Mouse (Mus musculus): ENCODE data around the gene 1810062G17Rik.

DNA sequence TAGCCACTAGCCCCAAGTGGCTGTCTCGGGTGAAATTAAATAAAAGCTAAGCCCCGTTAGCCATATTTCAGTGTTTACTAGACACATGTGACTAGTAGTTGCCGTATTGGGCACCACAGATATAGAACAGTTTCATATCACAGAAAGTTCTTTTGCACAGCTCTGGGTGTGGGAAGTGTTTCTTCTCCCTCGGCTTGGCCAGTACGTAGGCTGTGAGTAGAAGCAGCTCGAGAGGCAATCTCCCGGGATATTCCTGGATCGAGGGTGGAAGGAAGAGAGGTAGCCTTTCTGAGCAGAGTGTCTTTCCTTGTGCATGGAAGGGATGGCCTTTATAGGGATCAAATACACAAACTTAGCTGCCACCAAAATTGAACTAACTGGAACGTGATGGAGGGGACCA is 40.5 kb downstream of the 1810062G17Rik start:
- TF ChIP-seq CTCF (IDR thresholded peaks at IDR 0.05 in 2 of 3, conservative IDR thresholded peaks at IDR 0.05 in 1 of 3; ENCODE audit: control insufficient read depth in 1 of 3, insufficient read depth in 1 of 3, low read depth in 2 of 3, low read length in 3 of 3, poor library complexity in 1 of 3, severe bottlenecking in 1 of 3) (no peak), POLR2AphosphoS2 (IDR thresholded peaks at IDR 0.05; ENCODE audit: low read length) (no peak)

Measured in MEL (cell line).